Mouse (Mus musculus): ENCODE data around the gene Olfr1428. TPM values are rescaled to one million over a fixed set of nuclear protein-coding genes. Genes with fewer than 3 reads are reported as not detected.

The Olfr1428 gene
- not detected in 2 replicates for polyA plus RNA-seq (2015; fragmentation: Nextera tagmentation; extraction: Ambion mirVana)

GRCm38 (mm10) chr19:12115797-12116196 is at the start of gene Olfr1428:
Gene Olfr1428, minus strand, starts transcription at chr19:12115897.

GRCm38 (mm10) chr19:12123103-12123502 is 7.4 kb upstream of the Olfr1428 start, which contains the start of gene Olfr76:
Gene Olfr76, minus strand, starts transcription at chr19:12123203.

GRCm38 (mm10) chr19:12103234-12103633 is 12.5 kb downstream of the Olfr1428 start, which contains the start of gene Olfr1427:
Gene Olfr1427, minus strand, starts transcription at chr19:12103334.

GRCm38 (mm10) chr19:12091913-12092312 is 23.8 kb downstream of the Olfr1428 start, which contains the start of gene Olfr1426:
Gene Olfr1426, minus strand, starts transcription at chr19:12092013.

GRCm38 (mm10) chr19:12077631-12078030 is 38.1 kb downstream of the Olfr1428 start, which contains the start of gene Olfr1425:
Gene Olfr1425, minus strand, starts transcription at chr19:12077731.

GRCm38 (mm10) chr19:12062582-12062981 is 53.1 kb downstream of the Olfr1428 start, which contains the start of gene Olfr1424:
Gene Olfr1424, minus strand, starts transcription at chr19:12062682.

Other genes starting within 250 kb of the Olfr1428 start
- gene Olfr1419, start 240.8 kb downstream of the Olfr1428 start, polyA plus RNA-seq (2015; fragmentation: Nextera tagmentation; extraction: Ambion mirVana) = not detected in 2 replicates
- 0.11 TPM in 1 of 2 replicates, not detected in the other for gene Olfr1420, start 229.3 kb downstream of the Olfr1428 start, polyA plus RNA-seq (2015; fragmentation: Nextera tagmentation; extraction: Ambion mirVana)
- 5.4 and 6.3 TPM in 2 replicates for gene Patl1, start 203.5 kb downstream of the Olfr1428 start, polyA plus RNA-seq (2015; fragmentation: Nextera tagmentation; extraction: Ambion mirVana)
- gene Osbp, start 150.0 kb downstream of the Olfr1428 start, polyA plus RNA-seq (2015; fragmentation: Nextera tagmentation; extraction: Ambion mirVana) = 4.3 and 4.9 TPM in 2 replicates
- not detected in 2 replicates for gene Olfr1423, start 74.6 kb downstream of the Olfr1428 start, polyA plus RNA-seq (2015; fragmentation: Nextera tagmentation; extraction: Ambion mirVana)
- gene Olfr1424, start 53.2 kb downstream of the Olfr1428 start, polyA plus RNA-seq (2015; fragmentation: Nextera tagmentation; extraction: Ambion mirVana) = not detected in 2 replicates
- gene Olfr1425, start 38.2 kb downstream of the Olfr1428 start, polyA plus RNA-seq (2015; fragmentation: Nextera tagmentation; extraction: Ambion mirVana) = not detected in 2 replicates
- gene Olfr1426, start 23.9 kb downstream of the Olfr1428 start, polyA plus RNA-seq (2015; fragmentation: Nextera tagmentation; extraction: Ambion mirVana) = not detected in 2 replicates
- not detected in 2 replicates for gene Olfr1427, start 12.6 kb downstream of the Olfr1428 start, polyA plus RNA-seq (2015; fragmentation: Nextera tagmentation; extraction: Ambion mirVana)
- not detected in 2 replicates for gene Olfr76, start 7.3 kb upstream of the Olfr1428 start, polyA plus RNA-seq (2015; fragmentation: Nextera tagmentation; extraction: Ambion mirVana)
- gene Olfr1555-ps1, start 54.2 kb upstream of the Olfr1428 start, polyA plus RNA-seq (2015; fragmentation: Nextera tagmentation; extraction: Ambion mirVana) = not detected in 2 replicates
- not detected in 2 replicates for gene Olfr1431, start 84.7 kb upstream of the Olfr1428 start, polyA plus RNA-seq (2015; fragmentation: Nextera tagmentation; extraction: Ambion mirVana)
- gene Olfr1432, start 116.7 kb upstream of the Olfr1428 start, polyA plus RNA-seq (2015; fragmentation: Nextera tagmentation; extraction: Ambion mirVana) = not detected in 2 replicates
- not detected in 2 replicates for gene Olfr262, start 125.8 kb upstream of the Olfr1428 start, polyA plus RNA-seq (2015; fragmentation: Nextera tagmentation; extraction: Ambion mirVana)
- not detected in 2 replicates for gene Olfr235, start 145.1 kb upstream of the Olfr1428 start, polyA plus RNA-seq (2015; fragmentation: Nextera tagmentation; extraction: Ambion mirVana)
- gene Olfr1434, start 164.0 kb upstream of the Olfr1428 start, polyA plus RNA-seq (2015; fragmentation: Nextera tagmentation; extraction: Ambion mirVana) = not detected in 2 replicates
- gene Olfr1436, start 183.2 kb upstream of the Olfr1428 start, polyA plus RNA-seq (2015; fragmentation: Nextera tagmentation; extraction: Ambion mirVana) = not detected in 2 replicates
- gene Olfr1437, start 209.2 kb upstream of the Olfr1428 start, polyA plus RNA-seq (2015; fragmentation: Nextera tagmentation; extraction: Ambion mirVana) = not detected in 2 replicates
- gene Olfr1438-ps1, start 220.0 kb upstream of the Olfr1428 start, polyA plus RNA-seq (2015; fragmentation: Nextera tagmentation; extraction: Ambion mirVana) = not detected in 2 replicates

All from spleen, postnatal 0 days (tissue).